Mouse (Mus musculus): ENCODE measurements around the gene Olfr1170.

- no peak for TF ChIP-seq CTCF (conservative IDR thresholded peaks at IDR 0.05; ENCODE audit: low read length)
- no peak for TF ChIP-seq NANOG (IDR thresholded peaks at IDR 0.05; ENCODE audit: borderline replicate concordance, low read length)
- TF ChIP-seq POU5F1 (IDR thresholded peaks at IDR 0.05; ENCODE audit: borderline replicate concordance, low read length) = no peak
Observed at GRCm38 (mm10) chr2:88181580-88181979, 46.6 kb downstream of the Olfr1170 start, which contains the start of gene Olfr1168.

Data from E14TG2a.4 (cell line).